Mouse (Mus musculus): ENCODE data around the gene Nhp2. TPM values are rescaled to one million over a fixed set of nuclear protein-coding genes. Genes with fewer than 3 reads are reported as not detected.

The Nhp2 gene
- polyA plus RNA-seq, 1 experiment from 2014 or later, result 155 TPM

DNA sequence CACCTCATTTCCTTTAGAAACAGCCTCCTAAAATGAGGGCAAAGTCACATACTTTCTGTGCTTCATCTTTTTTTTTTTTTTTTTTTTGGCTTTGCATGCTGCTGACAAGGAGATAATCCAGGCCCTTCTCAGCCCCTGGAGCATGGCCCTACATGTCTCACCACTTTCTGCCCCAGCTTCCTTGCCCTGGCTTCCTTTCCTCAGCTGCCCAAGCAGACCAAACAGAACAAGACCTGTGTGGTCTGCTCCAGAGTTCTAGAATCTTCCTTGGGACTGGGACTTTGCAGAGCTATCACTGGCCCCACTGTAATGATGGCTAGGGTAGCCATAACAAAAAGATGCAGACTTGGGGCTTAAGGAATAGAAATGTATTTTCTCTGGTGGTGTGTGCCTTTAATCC, 29.5 kb upstream of the Nhp2 start:
- H3K4me2 ChIP-seq, result no peak overlapping the region
- no peaks in the 10 kb centered on the region for H3K27me3 ChIP-seq (replicated peaks)
- ATAC-seq (ENCODE audit: insufficient read depth, low FRiP score, low read depth), result no peak
- H3K36me3 ChIP-seq, result peaks cover 63% of the 10 kb centered on the region
- H3K9ac ChIP-seq, result no peak overlapping the region
- no peak overlapping the region for H3K27ac ChIP-seq
- H3K4me1 ChIP-seq, result peaks cover 19% of the 10 kb centered on the region; the same call in 1 of the 2 replicates
- H3K9me3 ChIP-seq, result no peaks in the 10 kb centered on the region
- H3K4me3 ChIP-seq (replicated peaks), result no peak overlapping the region

GRCm38 (mm10) chr11:51591168-51591567, 28.4 kb upstream of the Nhp2 start:
- peaks cover 63% of the 10 kb centered on the region for H3K36me3 ChIP-seq
- ATAC-seq (ENCODE audit: insufficient read depth, low FRiP score, low read depth), result no peak

DNA sequence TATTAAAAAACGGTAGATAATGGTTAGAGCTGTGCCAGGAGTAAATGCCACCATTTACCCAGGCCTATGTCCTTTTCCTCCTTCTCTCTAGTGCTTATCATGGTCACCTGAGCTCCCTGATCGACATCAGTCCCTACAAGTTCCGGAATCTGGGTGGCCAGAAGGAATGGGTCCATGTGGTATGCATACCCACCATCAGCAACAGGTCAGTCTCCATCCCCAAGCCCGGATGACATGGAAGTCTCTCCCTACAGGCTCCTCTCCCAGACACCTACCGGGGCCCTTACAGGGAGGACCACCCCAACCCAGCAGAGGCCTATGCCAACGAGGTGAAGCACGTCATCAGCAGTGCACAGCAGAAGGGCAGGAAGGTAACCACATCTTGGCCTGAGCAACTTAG, 27.6 kb upstream of the Nhp2 start:
- Histone ChIP-seq H3K4me1 (0 out of 2 replicates have a peak, but pooled peaks cover 6% of the 10 kb centered on the region), H3K4me2 (no peak overlapping the region), H3K27ac (no peak overlapping the region), H3K27me3 (replicated peaks) (no peaks in the 10 kb centered on the region), H3K9ac (no peak overlapping the region), H3K9me3 (no peaks in the 10 kb centered on the region), H3K4me3 (replicated peaks) (no peak overlapping the region), H3K36me3 (peaks cover 61% of the 10 kb centered on the region)
- ATAC-seq (ENCODE audit: insufficient read depth, low FRiP score, low read depth), result no peak
- 88% methylated on average over 7 of the region's 7 CpGs for WGBS

More at GRCm38 (mm10) chr11:51591168-51591567, 28.4 kb upstream of the Nhp2 start:
- 0 out of 2 replicates have a peak, but pooled peaks cover 10% of the 10 kb centered on the region for H3K4me1 ChIP-seq
- no peak overlapping the region for H3K27ac ChIP-seq
- H3K9ac ChIP-seq, result no peak overlapping the region
- no peak overlapping the region for H3K4me3 ChIP-seq (replicated peaks)
- H3K27me3 ChIP-seq (replicated peaks), result no peaks in the 10 kb centered on the region
- no peak overlapping the region for H3K4me2 ChIP-seq
- 54% methylated on average over 7 of the region's 7 CpGs for WGBS
- no peaks in the 10 kb centered on the region for H3K9me3 ChIP-seq

DNA sequence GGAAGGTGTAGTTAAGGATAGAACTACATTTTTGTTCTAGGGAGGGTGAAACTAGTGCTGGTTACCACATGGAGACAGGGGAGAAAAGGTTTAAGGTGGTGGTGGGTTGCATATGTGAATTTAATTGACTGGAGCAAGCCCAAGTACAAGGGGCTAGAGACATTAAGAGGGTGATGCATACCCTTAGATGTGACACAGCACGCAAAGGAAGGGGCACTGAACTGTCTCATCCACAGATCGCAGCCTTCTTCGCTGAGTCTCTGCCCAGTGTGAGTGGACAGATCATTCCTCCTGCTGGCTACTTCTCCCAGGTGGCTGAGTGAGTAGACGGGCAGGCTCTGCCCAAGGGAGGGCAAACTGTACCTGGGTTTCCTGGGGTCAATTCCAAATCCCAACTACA, 26.2 kb upstream of the Nhp2 start:
- Histone ChIP-seq H3K27ac (no peak overlapping the region), H3K36me3 (peaks cover 61% of the 10 kb centered on the region), H3K4me2 (no peak overlapping the region), H3K9ac (no peak overlapping the region), H3K27me3 (replicated peaks) (no peaks in the 10 kb centered on the region), H3K9me3 (no peaks in the 10 kb centered on the region), H3K4me1 (0 out of 2 replicates have a peak, but pooled peaks cover 4% of the 10 kb centered on the region), H3K4me3 (replicated peaks) (no peak overlapping the region)
- 91% methylated on average over 4 of the region's 4 CpGs for WGBS
- no peak for ATAC-seq (ENCODE audit: insufficient read depth, low FRiP score, low read depth)

- peaks cover 62% of the 10 kb centered on the region for H3K36me3 ChIP-seq
- H3K27me3 ChIP-seq (replicated peaks), result no peaks in the 10 kb centered on the region
- 0 out of 2 replicates have a peak, but pooled peaks cover 4% of the 10 kb centered on the region for H3K4me1 ChIP-seq
- WGBS, result 94% methylated on average over 6 of the region's 6 CpGs
- no peak overlapping the region for H3K4me2 ChIP-seq
- no peak overlapping the region for H3K4me3 ChIP-seq (replicated peaks)
- H3K27ac ChIP-seq, result no peak overlapping the region
- H3K9ac ChIP-seq, result no peak overlapping the region
- H3K9me3 ChIP-seq, result no peaks in the 10 kb centered on the region
- ATAC-seq (ENCODE audit: insufficient read depth, low FRiP score, low read depth), result no peak
Observed at GRCm38 (mm10) chr11:51593849-51594248, 25.7 kb upstream of the Nhp2 start.

DNA sequence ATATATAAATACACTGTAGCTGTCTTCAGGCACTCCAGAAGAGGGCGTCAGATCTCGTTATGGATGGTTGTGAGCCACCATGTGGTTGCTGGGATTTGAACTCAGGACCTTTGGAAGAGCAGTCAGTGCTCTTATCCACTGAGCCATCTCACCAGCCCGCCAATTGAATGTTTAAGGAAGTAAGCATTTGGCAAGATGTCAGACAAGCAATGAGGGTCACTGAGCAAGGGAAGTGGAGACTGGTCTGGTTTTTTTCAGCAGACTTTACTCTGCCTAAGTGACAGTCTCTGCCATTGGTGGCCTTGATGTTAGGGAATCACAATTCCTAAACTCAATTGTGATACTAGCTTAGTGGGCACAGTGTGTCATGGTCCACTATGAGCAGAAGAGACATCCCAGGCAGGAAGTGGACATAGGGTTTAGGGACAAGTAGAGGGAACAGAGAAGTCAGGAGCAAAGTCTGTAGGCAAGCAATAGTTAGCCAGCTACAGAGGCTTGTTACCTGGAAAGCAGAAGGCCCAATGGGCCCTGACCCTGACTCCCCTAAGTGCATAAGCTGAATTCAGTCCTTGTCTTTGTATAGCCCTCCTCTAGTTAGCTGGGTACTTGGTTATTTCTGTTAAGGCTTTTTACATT, 24.7 kb upstream of the Nhp2 start:
- Histone ChIP-seq H3K27me3 (replicated peaks) (no peaks in the 10 kb centered on the region), H3K4me3 (replicated peaks) (no peak overlapping the region), H3K4me2 (no peak overlapping the region), H3K9me3 (no peaks in the 10 kb centered on the region), H3K27ac (no peak overlapping the region), H3K9ac (no peak overlapping the region), H3K4me1 (0 out of 2 replicates have a peak, but pooled peaks cover 4% of the 10 kb centered on the region), H3K36me3 (peaks cover 63% of the 10 kb centered on the region)
- no peak for ATAC-seq (ENCODE audit: insufficient read depth, low FRiP score, low read depth)
- WGBS, result 57% methylated on average over 3 of the region's 3 CpGs

DNA sequence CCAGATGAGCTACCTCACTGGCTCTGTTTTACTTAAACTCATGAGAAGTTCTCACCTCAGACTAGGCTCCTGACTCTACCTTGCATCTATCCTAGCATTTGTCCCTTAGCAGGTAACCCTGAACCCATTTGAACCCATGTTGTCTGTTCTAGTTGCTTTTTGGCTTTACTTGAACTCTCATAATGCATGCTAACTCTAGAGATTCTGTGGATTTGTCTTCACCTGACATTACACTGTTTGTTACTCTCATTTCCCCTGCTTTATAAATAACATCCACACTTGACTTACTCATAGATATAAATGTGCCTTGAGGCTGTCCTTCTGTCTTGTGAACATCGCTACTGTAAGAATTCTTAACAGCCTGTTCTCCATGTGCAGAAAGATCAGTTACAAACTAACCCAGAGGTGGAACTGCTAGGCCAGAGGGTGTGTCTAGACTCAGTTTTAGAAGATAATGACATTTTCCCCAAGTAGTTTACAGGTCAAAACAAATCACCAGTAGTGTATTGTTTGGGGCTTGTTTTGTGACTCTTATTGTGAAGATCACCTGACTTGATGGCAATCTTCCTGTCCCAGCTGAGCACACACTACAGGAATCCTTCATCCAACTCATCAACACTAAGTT, 24.0 kb upstream of the Nhp2 start:
- H3K36me3 ChIP-seq, result peaks cover 69% of the 10 kb centered on the region
- H3K27ac ChIP-seq, result no peak overlapping the region
- no peak overlapping the region for H3K4me2 ChIP-seq
- H3K9ac ChIP-seq, result no peak overlapping the region
- ATAC-seq (ENCODE audit: insufficient read depth, low FRiP score, low read depth), result no peak
- no peak overlapping the region for H3K4me3 ChIP-seq (replicated peaks)
- no peaks in the 10 kb centered on the region for H3K27me3 ChIP-seq (replicated peaks)
- 92% methylated on average over 1 of the region's 1 CpGs for WGBS
- H3K9me3 ChIP-seq, result no peaks in the 10 kb centered on the region
- 0 out of 2 replicates have a peak, but pooled peaks cover 4% of the 10 kb centered on the region for H3K4me1 ChIP-seq

- H3K27ac ChIP-seq, result no peak overlapping the region
- ATAC-seq (ENCODE audit: insufficient read depth, low FRiP score, low read depth), result no peak
- WGBS, result 61% methylated on average over 2 of the region's 2 CpGs
- no peak overlapping the region for H3K4me3 ChIP-seq (replicated peaks)
- peaks cover 11% of the 10 kb centered on the region; the same call in 1 of the 2 replicates for H3K4me1 ChIP-seq
- peaks cover 74% of the 10 kb centered on the region for H3K36me3 ChIP-seq
- H3K9me3 ChIP-seq, result no peaks in the 10 kb centered on the region
- H3K27me3 ChIP-seq (replicated peaks), result no peaks in the 10 kb centered on the region
- H3K4me2 ChIP-seq, result no peak overlapping the region
- no peak overlapping the region for H3K9ac ChIP-seq
Observed at GRCm38 (mm10) chr11:51597553-51597952, 22.0 kb upstream of the Nhp2 start.

- Histone ChIP-seq H3K4me1 (peaks cover 34% of the 10 kb centered on the region), H3K27me3 (replicated peaks) (no peaks in the 10 kb centered on the region), H3K9ac (no peak overlapping the region), H3K4me3 (replicated peaks) (no peak overlapping the region), H3K36me3 (peaks cover 75% of the 10 kb centered on the region), H3K27ac (no peak overlapping the region), H3K9me3 (no peaks in the 10 kb centered on the region), H3K4me2 (no peak overlapping the region)
- no peak for ATAC-seq (ENCODE audit: insufficient read depth, low FRiP score, low read depth)
- 88% methylated on average over 3 of the region's 3 CpGs for WGBS
Observed at GRCm38 (mm10) chr11:51602253-51602652, 17.3 kb upstream of the Nhp2 start.

DNA sequence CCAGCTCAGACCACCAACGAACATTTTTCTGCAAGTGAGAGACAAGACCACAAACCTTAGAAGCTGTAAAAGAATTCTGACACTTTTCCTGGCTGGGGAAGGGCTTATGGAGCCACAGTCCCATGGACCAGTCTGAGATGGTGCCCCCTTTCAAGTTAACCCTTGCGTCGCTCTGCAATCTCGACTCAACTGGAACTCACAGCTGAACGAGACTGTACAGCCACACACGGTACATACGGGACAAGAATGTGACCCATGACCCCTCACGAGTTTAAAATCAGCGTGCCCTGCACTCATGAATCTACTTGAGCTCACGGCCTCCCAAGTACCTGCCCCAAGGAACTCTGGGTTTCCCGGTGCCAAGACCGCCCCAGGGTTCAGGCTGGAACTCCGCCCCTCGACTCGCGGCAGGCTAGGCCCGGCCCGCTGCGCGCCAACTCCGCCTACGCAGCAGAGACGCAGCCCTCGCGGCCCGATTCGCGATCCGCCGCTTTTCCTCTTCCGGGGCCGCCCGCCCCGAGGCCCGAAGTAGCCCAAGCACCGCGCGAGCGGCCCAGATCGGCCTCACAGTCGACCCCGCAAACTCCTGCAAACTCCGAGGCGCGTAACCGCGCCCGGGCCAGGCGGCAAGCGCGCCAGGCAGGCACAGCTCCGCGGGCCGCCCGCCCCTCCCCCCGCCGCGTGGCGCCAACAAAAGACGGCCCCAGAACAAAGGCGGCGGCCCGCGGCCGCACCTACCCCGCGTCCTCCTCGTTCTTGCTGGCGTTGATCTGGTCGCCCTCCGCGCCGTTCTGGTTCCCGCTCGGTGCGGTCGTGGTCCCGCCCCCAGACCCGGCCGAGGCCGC, 13.7 kb upstream of the Nhp2 start:
- H3K4me3 ChIP-seq (replicated peaks), result peak overlapping the region; percentile 96

GRCm38 (mm10) chr11:51606447-51607095, 13.0 kb upstream of the Nhp2 start, which contains the start of gene Hnrnpab:
Gene Hnrnpab, minus strand, starts transcription at chr11:51606847.
- under 1% methylated on average over 89 of the region's 91 CpGs for WGBS
- Histone ChIP-seq H3K4me3 (replicated peaks) (peak within 1 kb of the TSS; percentile 96), H3K27ac (peak within 1 kb of the TSS; percentile 95), H3K9ac (peak within 1 kb of the TSS; percentile 98), H3K4me2 (peak within 1 kb of the TSS; percentile 78), H3K36me3 (peaks cover 32% of the 10 kb centered on the region), H3K27me3 (replicated peaks) (no peaks in the 10 kb centered on the region), H3K4me1 (peaks cover 37% of the 10 kb centered on the region), H3K9me3 (no peaks in the 10 kb centered on the region)
- ATAC-seq (ENCODE audit: insufficient read depth, low FRiP score, low read depth), result peak; percentile 91

More for the DNA sequence above, 13.7 kb upstream of the Nhp2 start:
- Histone ChIP-seq H3K27me3 (replicated peaks) (no peaks in the 10 kb centered on the region), H3K36me3 (peaks cover 39% of the 10 kb centered on the region), H3K9me3 (no peaks in the 10 kb centered on the region), H3K4me2 (peak overlapping the region; percentile 78), H3K27ac (peak overlapping the region; percentile 95), H3K4me1 (peaks cover 38% of the 10 kb centered on the region), H3K9ac (peak overlapping the region; percentile 98)
- whole genome bisulfite sequencing, result under 1% methylated on average over 80 of the region's 81 CpGs
- peak; percentile 81 for ATAC-seq (ENCODE audit: insufficient read depth, low FRiP score, low read depth)

Measured in stomach, embryonic 15.5 days (tissue).